Mouse (Mus musculus) granulocyte monocyte progenitor cell, adult 5-6 weeks (primary cell): ENCODE results near the gene Cradd. TPM values are rescaled to one million over a fixed set of nuclear protein-coding genes. Genes with fewer than 3 reads are reported as not detected.

Experiments
- ATAC-seq: replicated peaks from 2 replicates; pipeline ENCODE4 v1.8.0; 2016; ENCODE audit warnings: mild to moderate bottlenecking, moderate TSS enrichment, inconsistent platforms; ENCODE audit not compliant: poor library complexity, severe bottlenecking
- total RNA-seq, 2 experiments: library from RNA; stranded (forward) in 1 of 2; stranded (reverse) in 1 of 2; fragments of 200-712, 200-1000 nt in 1 of 2; fragments of >200 nt in 1 of 2; fragmentation: Nextera tagmentation in 1 of 2; gene quantifications; 2 replicates each; pipeline ENCODE4 v1.2.3; 2014 to 2017

The Cradd gene
- total RNA-seq, 2 experiments from 2014 or later: 3.3 to 15.5 TPM

DNA sequence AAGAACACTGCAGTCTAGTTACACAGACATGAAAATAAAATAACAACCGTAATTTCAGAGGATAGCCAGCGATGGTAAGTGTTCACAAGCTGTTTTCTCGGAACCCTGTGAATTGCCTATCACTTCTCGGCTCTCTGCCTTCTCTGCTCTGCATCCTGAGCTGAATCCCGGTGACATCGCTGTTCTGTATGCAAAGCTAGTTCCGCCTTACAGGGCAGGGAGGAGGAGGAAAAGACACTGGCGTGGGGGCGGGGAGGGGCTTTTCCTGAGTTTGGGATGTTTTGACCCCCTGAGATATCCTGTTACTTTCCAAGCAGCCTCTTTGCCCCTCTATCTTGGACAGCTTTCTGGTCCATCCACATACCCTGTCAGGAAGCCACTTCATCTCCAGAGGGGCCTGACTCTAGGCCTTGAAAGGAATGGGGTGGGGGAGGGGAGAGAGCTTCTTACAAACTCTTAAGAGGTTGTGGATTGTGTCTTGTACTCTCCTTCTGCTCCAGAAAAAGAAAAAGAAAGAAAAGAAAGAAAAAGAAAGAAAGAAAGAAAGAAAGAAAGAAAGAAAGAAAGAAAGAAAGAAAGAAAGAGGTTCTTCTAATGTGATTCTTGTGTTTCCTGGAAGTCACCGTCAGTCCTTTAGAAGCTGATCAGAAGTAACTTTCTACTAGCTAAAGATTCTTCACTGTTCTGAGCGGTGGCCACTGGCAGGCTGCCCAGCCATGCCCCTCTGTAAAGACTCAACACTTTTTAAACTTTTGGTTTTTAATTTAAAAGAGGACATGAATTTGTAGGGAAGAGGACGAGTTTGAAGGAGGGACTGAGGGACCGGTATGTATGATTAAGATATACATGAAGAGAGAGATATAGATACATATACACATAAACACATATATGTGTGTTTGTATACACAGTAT is 14.3 kb downstream of the Cradd start:
- ATAC-seq: no peak

- no peak for ATAC-seq
Observed at GRCm38 (mm10) chr10:95308991-95309390, 14.9 kb downstream of the Cradd start.

DNA sequence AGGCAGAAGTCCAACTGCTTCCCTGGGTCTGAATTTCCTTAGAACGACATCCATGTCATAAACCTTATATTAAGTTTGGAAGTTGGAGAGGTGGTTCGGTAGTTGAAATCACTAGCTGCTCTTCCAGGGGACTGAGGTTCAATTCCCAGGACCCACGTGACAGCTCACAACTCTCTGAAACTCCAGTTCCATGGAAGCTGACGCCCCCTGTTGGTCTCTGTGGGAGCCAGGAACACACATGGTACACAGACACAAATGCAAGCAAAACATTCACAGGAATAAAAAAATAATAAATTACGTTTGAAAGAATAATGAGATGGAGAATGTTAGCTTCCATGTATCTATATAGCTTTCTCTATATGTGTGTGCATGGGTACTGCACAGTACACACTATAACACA is 16.0 kb downstream of the Cradd start:
- ATAC-seq: no peak

- ATAC-seq: no peak
Observed at GRCm38 (mm10) chr10:95306824-95307552, 16.9 kb downstream of the Cradd start.

- no peak for ATAC-seq
Observed at GRCm38 (mm10) chr10:95304240-95304639, 19.7 kb downstream of the Cradd start.

DNA sequence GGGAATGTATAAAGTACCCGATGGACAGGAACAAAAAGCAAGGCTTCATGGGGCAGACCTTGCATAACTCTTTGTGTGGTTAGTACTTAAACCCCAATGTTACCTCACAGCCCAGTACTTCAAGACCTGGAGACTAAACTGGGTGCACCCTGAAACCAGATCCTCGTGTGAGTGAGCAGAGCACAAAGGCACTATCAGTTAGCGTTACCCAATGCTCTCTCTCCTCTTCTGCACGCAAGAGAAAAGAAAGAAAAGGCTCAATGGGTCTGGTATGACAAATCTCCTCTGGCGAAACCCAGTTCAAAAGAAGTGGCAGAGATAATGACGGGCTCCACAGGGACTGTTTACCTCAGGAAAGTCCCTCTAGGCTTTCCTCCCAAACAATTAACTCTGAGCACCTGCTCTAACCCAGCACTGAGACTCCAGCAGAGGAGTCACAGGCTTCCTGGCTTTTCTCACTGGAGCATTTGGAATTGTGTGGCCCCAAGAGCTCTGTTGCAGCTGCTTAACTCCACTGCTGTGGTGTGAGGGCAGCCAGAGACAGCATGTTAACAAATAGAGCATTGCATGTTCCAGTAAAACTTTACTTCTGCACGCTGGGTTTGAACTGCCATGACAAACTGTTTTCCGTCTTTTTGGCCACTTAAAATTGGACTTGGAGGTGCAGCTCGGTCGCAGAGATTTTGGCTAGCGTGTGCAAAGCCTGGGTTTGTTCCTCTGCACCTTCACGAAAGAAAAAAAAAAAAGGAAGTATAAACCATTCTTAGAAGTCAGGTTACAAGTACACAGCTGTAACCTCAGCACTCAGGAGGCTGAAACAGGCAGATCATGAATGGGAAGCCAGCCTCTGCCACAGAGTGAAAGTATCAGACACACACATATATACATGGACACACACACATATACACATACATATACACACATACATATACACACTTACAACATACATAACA is 21.4 kb downstream of the Cradd start:
- peak; percentile 88 for ATAC-seq

DNA sequence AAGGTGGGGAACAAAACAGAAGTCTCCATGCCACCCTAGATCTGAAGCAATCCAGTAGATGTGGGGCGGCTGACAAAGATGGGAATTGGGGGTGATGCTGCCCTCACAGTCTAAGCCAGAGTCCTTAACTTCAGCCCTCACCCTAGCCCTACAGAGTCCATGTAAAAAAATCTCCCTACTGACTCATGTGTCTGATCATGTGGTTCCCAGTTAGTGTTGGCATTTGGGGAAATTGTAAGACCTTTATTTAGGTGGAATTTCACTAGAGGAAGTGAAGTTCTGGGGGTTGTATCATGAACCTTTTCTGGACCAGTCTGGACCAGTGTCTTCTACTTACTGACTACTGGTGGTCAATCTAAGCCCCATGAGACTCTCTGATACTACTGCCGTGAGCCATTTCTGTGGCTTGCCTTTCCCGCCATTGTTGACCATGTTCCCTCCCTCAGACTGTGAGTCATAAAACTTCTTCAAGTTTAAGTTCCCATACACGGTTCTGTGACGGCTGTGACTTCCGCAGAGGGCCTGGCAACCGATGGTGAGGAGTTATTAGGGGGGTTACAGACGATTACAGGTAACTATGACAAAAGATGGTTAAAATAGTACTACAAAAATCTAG is 23.6 kb downstream of the Cradd start:
- ATAC-seq: no peak

DNA sequence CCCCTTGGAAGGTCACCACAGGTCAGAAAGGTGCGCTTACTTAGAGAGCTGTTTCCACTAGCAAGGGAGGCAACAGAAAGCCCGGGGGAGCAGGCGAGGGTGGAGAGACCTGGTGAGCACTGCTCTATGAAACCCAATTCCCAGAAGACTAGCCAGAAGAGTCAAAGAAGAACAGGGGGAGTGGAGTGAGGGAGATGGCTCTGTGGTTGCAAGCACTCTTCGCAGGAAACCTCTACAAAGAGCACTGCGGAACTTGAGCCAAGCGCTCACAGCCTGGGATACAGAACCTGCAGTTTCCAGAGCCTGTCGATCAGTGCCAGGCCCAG is 24.2 kb downstream of the Cradd start:
- ATAC-seq: no peak

GRCm38 (mm10) chr10:95299010-95299807 is 24.7 kb downstream of the Cradd start:
- no peak for ATAC-seq

GRCm38 (mm10) chr10:95298504-95298903 is 25.4 kb downstream of the Cradd start:
- ATAC-seq: no peak

- ATAC-seq: peak; percentile 40
Observed at GRCm38 (mm10) chr10:95297690-95298104, 26.2 kb downstream of the Cradd start.

DNA sequence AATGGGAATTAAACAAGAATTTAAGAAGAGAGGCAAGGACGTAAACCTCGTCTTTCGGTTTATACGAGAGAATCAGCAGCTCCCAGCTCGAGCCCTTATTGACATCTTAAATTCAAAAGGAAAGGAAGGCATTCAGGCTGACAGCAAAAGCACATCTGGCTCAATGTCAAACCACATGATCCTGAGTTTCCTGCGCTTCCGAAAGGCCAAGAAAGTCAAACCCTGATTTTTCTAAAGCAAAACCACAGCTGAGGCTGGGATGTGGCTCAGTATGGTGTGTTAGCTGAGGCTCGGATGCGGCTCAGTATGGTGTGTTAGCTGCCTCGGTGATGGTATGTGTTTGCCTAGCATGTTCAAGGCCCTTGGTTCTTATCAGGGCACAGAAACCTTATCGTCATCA is 26.9 kb downstream of the Cradd start:
- no peak for ATAC-seq

GRCm38 (mm10) chr10:95293261-95293660 is 30.7 kb downstream of the Cradd start:
- no peak for ATAC-seq

GRCm38 (mm10) chr10:95292269-95292668 is 31.7 kb downstream of the Cradd start:
- ATAC-seq: no peak

DNA sequence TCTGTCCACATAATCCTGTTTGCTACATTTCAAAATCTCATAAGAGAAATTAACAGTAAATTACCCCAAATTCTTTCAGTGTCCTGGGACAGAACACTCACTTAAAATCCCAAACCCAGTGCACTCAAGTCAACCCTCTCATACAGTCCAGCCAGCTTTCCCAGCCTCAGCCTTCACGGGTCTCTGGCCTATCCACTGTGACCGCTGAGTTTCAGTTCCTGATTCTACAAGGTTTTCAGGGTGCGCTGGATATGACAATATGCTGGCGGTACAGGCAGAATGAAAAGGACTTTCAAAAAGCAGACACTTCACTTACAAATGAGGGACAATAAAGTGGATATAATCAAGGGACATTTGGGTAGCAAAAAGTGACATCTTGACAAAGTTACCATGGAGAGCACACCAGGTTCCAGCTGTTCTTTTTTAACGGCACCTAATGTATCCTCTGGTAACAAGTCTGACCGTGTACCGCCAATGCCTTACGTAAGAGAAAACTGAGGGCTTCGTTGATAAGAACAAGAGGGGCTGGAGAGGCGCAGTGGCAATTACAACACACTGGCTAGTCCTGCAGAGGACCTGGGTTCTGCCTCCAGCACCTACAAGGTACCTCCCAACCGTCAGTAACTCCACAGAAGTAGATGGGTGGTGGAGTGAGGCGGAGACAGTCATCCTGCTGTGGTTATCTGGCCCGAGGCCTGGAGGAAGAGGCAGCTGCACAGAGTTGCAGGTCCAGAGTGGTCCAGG is 32.6 kb downstream of the Cradd start:
- ATAC-seq: peak; percentile 91

DNA sequence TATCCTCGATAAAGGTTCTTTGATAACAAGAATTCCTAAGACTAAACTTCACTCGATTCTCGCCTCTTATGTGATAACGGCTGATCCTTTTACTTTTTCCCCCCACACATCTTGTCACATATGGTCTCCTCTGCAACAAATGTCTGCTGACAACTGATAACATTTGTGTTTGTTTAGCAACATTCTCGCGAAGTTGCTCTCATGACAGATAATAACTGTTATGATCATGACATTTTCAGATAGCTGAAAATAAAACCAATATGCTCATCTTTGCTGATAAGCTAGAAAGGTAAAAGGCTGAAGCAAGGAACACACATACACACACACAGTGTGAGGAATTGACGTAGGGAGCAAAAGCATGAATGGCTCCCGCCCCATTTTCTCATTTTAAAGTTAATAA is 34.1 kb downstream of the Cradd start:
- no peak for ATAC-seq

DNA sequence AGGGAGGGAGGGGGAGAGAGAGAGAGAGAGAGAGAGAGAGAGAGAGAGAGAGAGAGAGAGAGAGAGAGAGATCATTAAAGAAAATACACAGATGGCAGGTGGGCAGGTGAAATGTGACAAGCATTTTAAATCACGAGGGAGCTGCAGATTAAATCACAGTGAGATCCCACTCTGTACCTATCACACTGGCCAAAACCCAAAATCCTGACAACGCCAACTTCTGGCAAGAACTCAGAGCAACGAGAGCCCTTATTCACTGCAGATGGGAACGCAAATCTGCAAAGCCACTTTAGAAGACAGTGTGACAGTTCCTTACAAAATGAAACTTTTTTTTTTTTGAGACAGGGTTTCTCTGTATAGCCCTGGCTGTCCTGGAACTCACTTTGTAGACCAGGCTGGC is 35.7 kb downstream of the Cradd start:
- ATAC-seq: no peak

- ATAC-seq: no peak
Observed at GRCm38 (mm10) chr10:95287351-95287750, 36.6 kb downstream of the Cradd start.

DNA sequence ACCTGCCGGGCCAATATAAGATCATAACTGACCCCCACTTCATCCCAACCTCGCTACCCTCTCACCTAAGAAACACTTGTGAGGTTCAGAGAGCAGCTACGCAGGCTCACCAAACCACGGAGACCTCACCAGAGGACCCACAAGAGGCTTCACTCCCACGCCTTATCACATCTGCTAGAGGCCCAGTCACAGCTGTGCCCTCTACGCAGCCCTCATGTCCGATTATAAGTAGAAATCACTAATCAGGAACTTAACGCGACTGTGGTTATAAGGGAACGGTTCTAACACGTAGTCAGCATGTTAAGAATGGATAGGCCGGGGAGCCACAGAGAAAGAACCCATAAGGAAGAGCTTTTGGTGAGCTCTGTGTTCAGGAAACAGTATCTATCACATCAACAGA is 40.5 kb downstream of the Cradd start:
- no peak for ATAC-seq
